Mouse (Mus musculus) liver, adult 2 months (tissue): ENCODE data around the gene Zcchc3.

Source experiments
- CTCF ChIP-seq: fragments of 200-500 bp; IDR thresholded peaks from 2 replicates; pipeline ENCODE4 v1.5.1; 2011; ENCODE audit warnings: low read depth, low read length, control low read depth
- POLR2A ChIP-seq: fragments of 200-500 bp; IDR thresholded peaks from 2 replicates; pipeline ENCODE4 v1.6.1; 2011; ENCODE audit warnings: low read length, control low read depth; ENCODE audit not compliant: insufficient read depth; ENCODE audit errors: extremely low read depth

- TF ChIP-seq POLR2A (no peak), CTCF (no peak)
Measured at GRCm38 (mm10) chr2:152398691-152399090, 16.1 kb downstream of the Zcchc3 start.
